Mouse (Mus musculus) heart, adult 2 months (tissue): ENCODE results near the gene Nppc.

ENCODE experiments used
- CTCF ChIP-seq: fragments of 200-600 bp; IDR thresholded peaks from 2 replicates; pipeline ENCODE4 v1.8.1; 2022; ENCODE audit warnings: antibody characterized with exemption, mild to moderate bottlenecking, moderate library complexity
- POLR2A ChIP-seq: fragments of 200-500 bp; IDR thresholded peaks from 2 replicates; pipeline ENCODE4 v1.6.1; 2011; ENCODE audit warnings: mild to moderate bottlenecking, low read depth, low read length, control low read depth; ENCODE audit not compliant: insufficient read depth

DNA sequence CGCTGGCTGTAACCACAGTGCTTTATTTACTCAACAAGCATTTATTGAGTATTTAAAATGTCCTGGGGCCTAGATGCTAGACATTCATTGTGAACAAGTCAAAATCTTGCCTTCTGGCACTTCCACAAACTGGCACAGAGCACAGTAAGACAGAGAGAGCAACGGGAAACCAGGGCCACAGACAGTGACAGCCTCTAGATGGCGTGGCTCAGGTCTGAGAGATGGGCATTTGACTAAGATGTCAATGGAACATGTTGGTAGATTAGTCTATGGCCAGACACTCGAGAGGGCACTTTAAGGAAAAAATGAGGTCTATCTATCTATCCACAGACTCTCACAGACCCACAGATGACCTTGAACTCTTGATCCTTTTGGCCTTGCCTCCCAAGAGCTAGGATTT lies 17.7 kb downstream of the Nppc start:
- 0 out of 2 replicates have a peak, but pooled peaks have one; percentile 5 for TF ChIP-seq CTCF
- TF ChIP-seq POLR2A = no peak
